Mouse (Mus musculus) kidney, adult 11 months (tissue): ENCODE data around the gene Gsg1l.

Experiments
- DNase-seq: peaks from one replicate; pipeline ENCODE4 v3.0.0; 2022

The Gsg1l gene

DNA sequence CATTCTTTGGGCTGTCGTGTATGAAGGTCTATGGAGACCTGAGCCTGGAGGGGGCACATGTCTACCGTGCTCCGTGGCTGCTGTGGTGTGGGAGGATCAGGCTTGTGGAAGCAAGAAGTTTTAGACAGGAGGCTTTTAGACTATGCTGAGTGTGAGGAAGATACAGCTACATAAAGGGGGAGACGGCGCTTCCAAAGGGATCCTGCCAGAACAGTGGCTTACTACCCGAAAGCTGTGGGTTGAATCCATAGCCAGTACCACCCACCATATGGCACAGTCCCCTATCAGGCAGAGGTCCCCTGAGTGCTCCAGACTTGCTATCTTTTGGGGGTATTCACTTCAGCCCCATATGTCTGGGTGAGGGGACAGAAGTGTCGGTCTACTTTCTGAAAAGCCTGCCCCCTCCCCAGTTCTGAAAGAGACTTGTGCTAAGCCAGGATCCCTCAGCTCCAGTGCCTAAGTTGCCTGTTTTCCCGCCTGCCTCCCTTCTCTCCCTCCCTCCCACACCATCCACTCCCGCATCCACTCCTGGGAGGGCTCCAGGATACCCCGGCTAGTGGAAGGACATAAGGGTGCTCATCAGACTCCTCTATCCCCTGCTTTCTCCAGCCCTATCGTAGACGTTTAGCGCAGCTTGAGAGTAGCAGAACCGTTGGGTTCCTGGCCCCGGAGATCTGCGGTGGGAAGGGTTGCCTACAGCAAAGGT, 1.1 kb downstream of the Gsg1l start:
- no peak for DNase-seq

- DNase-seq: no peak
Measured at GRCm38 (mm10) chr7:126076935-126077334, 5.3 kb downstream of the Gsg1l start.

DNA sequence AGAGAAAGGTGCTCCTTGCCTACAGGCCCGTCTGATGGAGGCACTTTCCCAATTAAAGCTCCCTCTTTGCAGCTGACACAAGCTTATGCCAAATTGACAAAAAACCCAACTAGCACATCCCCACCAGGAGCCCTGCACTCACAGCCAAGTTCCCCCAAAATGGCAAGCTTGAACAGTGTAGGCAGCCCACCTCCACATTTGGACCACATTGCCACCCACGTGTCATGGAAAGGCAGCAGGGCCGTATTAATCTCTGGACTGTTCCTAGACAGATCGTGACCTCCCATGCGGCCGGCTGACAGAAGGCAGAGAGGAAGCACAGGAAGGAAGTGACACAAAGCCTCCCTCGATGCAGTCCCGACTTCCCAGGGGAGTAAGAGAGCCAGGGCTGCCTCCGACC, 7.2 kb downstream of the Gsg1l start:
- no peak for DNase-seq

DNA sequence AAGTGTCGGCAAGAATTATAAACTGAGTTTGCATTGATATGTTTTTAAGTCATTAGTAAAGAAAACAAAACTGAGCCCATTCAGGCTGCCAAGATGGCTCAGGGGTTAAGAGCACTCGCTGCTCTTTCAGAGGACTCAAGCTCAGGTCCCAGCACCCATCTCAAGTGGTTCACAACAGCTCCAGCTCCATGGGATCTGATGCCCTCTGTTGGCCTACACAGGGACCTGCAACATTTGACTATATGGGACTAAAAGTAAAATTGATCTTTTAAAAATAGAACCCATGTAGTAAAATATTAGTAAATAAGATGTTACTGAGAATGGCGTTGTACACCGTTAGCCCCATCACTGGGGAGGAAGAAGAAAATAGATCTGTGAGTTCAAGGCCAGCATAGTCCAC, 11.9 kb downstream of the Gsg1l start:
- no peak for DNase-seq

- DNase-seq: no peak
Measured at GRCm38 (mm10) chr7:126066777-126067176, 15.4 kb downstream of the Gsg1l start.

DNA sequence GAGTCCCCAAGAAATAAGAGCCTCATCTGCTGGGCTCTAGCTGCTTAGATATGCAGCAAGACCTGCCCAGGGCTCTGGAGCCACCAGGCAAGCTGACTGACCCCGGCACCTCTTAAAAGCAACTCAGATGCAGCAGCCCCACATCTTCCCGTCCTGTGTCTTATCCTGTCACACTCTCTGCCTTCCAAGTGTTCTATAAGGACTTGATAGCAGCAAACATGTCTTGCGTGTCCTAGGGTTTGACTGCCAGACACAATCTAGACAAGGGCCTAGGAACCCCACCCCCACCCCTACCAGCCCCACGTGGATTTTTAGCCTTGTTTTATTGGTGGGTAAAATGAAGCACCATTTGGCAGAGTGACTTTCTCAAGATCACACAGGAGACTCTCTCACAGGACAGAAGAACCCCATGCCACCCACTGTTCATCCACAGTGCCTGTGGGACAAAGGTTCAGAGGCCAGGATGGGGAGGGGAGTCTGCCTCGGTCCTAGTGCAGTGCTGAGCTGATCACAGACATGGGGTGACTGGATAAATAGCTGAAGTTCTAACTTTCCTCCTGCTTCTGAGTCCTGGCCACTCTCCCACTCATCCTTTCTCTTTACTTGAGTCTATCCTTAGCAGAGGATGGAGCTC, 16.9 kb downstream of the Gsg1l start:
- DNase-seq: no peak

GRCm38 (mm10) chr7:126062228-126062627, 20.0 kb downstream of the Gsg1l start:
- DNase-seq: no peak

DNA sequence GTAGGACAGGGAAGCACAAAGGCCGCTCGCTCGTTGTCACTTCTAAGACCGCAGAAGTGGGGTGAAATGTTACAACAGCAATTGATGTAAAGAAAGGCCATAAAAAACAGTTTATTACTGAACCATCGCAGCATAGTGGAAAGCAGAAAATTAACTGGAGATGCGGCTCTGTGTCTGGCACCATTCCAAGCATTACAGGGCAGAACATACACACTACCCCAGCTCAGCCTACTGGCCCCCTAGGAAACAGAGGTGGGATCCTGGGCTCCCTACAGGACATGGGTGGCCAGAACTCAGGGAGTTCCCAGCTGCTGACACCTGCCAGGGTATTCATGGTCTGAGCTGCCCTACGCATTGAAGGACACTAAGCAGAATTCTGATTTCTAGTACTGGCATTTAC, 23.3 kb downstream of the Gsg1l start:
- no peak for DNase-seq

GRCm38 (mm10) chr7:126057332-126057914, 24.8 kb downstream of the Gsg1l start:
- no peak for DNase-seq

DNA sequence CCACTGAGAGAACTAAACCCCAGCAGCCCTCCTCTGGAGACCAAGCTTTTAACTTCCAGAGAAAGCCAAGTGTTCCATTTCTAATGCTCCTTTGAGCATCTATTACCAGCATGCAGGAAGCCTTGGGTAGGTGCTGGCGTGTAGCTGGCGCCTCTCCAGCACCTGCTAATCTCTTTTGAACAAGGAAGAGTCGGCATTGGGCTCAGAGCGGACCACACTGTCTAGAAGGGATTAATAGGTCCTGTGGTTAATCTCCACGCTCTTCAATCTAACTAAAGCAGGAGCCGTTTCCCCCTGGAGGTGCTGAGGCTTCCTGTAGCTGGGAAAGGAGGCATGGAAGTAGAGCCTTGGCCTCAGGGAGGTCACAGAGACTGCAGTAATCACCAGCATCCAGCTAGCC, 27.6 kb downstream of the Gsg1l start:
- no peak for DNase-seq

GRCm38 (mm10) chr7:126053618-126054017, 28.6 kb downstream of the Gsg1l start:
- no peak for DNase-seq

DNA sequence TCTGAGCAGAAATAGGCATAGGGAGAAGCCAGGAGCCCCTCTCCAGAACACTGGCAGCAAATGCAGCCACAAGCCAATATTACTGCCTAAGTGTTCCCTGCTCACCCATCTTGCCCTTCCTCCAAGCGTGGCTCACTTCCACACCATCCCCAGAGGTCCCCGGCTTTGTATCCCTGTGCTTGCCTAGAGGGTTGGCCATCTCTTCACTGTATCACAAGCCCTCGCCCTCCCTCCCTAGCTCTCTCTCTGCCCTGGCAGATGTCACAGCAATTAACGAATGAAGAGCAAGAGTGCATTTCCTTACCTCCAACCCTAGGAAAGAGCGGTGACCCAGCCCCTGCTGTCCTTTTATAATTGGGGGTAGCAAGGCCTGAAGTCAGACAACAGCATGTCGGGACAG, 30.3 kb downstream of the Gsg1l start:
- DNase-seq: no peak

- DNase-seq: no peak
Measured at GRCm38 (mm10) chr7:126045077-126045476, 37.1 kb downstream of the Gsg1l start.

DNA sequence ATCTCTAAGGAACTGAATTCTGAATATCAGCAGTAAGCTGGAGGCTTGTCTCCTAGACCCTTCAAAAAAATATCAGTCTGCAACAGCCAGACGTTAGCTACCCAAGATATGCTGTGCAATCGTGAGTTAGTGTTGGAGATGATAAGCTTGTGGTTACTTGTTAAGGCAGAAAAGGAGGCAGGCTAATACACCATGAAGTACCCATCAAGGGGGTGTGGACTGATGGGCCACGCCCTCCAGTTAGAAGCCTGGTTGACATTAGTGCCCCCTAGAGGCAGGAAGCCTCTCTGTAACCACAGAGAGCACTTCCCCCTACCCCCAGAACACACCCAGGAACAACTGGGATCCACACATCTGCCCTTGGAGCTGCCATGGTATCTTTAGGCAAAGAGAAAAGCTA, 39.9 kb downstream of the Gsg1l start:
- no peak for DNase-seq

- DNase-seq: no peak
Measured at GRCm38 (mm10) chr7:126040794-126041526, 41.3 kb downstream of the Gsg1l start.

- DNase-seq: no peak
Measured at GRCm38 (mm10) chr7:126039847-126040246, 42.4 kb downstream of the Gsg1l start.

- no peak for DNase-seq
Measured at GRCm38 (mm10) chr7:126039247-126039835, 42.9 kb downstream of the Gsg1l start.

GRCm38 (mm10) chr7:126038366-126039246, 43.6 kb downstream of the Gsg1l start:
- no peak for DNase-seq

DNA sequence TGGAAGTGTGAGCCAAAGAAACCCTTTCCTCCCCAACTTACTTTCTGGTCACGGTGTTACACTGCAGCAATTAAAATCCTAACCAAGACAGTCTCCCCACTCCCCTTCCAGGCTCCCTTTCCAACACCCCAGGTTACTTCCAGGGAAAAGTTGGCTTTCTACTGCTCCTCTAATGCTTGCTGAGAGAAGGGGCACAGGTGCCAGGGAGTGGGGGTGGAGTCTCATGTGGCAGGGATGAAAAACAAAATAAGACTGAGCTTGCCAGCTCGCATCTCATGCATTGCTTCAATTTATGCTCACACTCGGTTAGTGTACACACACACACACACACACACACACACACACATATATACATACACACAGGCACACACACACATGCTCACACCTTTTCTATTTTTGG, 46.9 kb downstream of the Gsg1l start:
- no peak for DNase-seq

GRCm38 (mm10) chr7:126032776-126033209, 49.4 kb downstream of the Gsg1l start:
- DNase-seq: no peak

GRCm38 (mm10) chr7:126032365-126032755, 49.9 kb downstream of the Gsg1l start:
- no peak for DNase-seq
